Mouse (Mus musculus) heart, embryonic 10.5 days (tissue): ENCODE data around the gene Ndufb6. TPM values are rescaled to one million over a fixed set of nuclear protein-coding genes. Genes with fewer than 3 reads are reported as not detected.

Experiments
- DNase-seq: peaks from one replicate; pipeline ENCODE4 v3.0.0-alpha.2; 2017; ENCODE audit warnings: low spot score
- H3K27ac ChIP-seq: fragments of 300-500 bp; sonication (generic); 2 replicates; pipeline ENCODE4 v1.5.1; 2016; ENCODE audit warnings: mild to moderate bottlenecking
- H3K27me3 ChIP-seq: fragments of 300-500 bp; sonication (generic); 2 replicates; pipeline ENCODE4 v1.6.1; 2016; ENCODE audit warnings: mild to moderate bottlenecking; ENCODE audit not compliant: poor library complexity, insufficient read depth, severe bottlenecking
- H3K36me3 ChIP-seq: fragments of 300-500 bp; sonication (generic); 2 replicates; pipeline ENCODE4 v1.6.1; 2016; ENCODE audit warnings: mild to moderate bottlenecking, moderate library complexity
- H3K4me1 ChIP-seq: fragments of 300-500 bp; sonication (generic); 2 replicates; pipeline ENCODE4 v1.6.1; 2016; ENCODE audit warnings: mild to moderate bottlenecking
- H3K4me3 ChIP-seq: fragments of 300-500 bp; sonication (generic); 2 replicates; pipeline ENCODE4 v1.5.1; 2016; ENCODE audit warnings: mild to moderate bottlenecking, moderate library complexity
- H3K9me3 ChIP-seq: fragments of 300-500 bp; sonication (generic); 2 replicates; pipeline ENCODE4 v1.6.1; 2016; ENCODE audit warnings: mild to moderate bottlenecking, moderate library complexity
- WGBS: fragments of 180-500 bp; shearing (Covaris S2); methylation state at CpG from one replicate; pipeline ENCODE4 v1.1.7; 2016; 5-methylcytosine and 5-hydroxymethylcytosine counted together
- polyA plus RNA-seq: library from polyadenylated mRNA; unstranded; fragments of >200 nt; fragmentation: Nextera tagmentation; extraction: Ambion mirVana; gene quantifications from 2 replicates; pipeline ENCODE4 v1.2.1, GENCODE M21; 2016

The Ndufb6 gene
- polyA plus RNA-seq, 1 experiment from 2014 or later: 439 TPM

- no peaks in the 10 kb centered on the region; the same call in 1 of the 2 replicates for H3K4me1 ChIP-seq
- H3K27me3 ChIP-seq: peaks cover 10% of the 10 kb centered on the region; the same call in 1 of the 2 replicates
- H3K4me3 ChIP-seq: peak overlapping the region; percentile 32
- no peak overlapping the region for H3K27ac ChIP-seq
- no peaks in the 10 kb centered on the region for H3K9me3 ChIP-seq
- DNase-seq: no peak
- 25% methylated on average over 14 of the region's 14 CpGs for WGBS
- H3K36me3 ChIP-seq: no peaks in the 10 kb centered on the region
These were observed 58.0 kb downstream of the Ndufb6 start for GRCm38 (mm10) chr4:40221004-40221760.

Other genes starting within 250 kb of the Ndufb6 start
- 34.6 and 39.5 TPM in 2 replicates for gene Aco1, start 136.3 kb downstream of the Ndufb6 start, polyA plus RNA-seq
- 3.8 and 4.0 TPM in 2 replicates for gene Ddx58, start 39.6 kb downstream of the Ndufb6 start, polyA plus RNA-seq
- 16.3 and 23.2 TPM in 2 replicates for gene Smim27, start 9.8 kb downstream of the Ndufb6 start, polyA plus RNA-seq
- 34.9 and 40.9 TPM in 2 replicates for gene Topors, start 9.6 kb downstream of the Ndufb6 start, polyA plus RNA-seq
- 0.18 and 0.23 TPM in 2 replicates for gene Tmem215, start 192.8 kb upstream of the Ndufb6 start, polyA plus RNA-seq